Mouse (Mus musculus): ENCODE results near the gene 4930470P17Rik. TPM values are rescaled to one million over a fixed set of nuclear protein-coding genes. Genes with fewer than 3 reads are reported as not detected.
"Not testable (repeated sequence)": the region's sequence is repeated elsewhere in the genome, so short reads cannot be mapped to it uniquely, and the experiment has no call there.

The 4930470P17Rik gene
- polyA plus RNA-seq, 1 experiment: not detected

- Histone ChIP-seq H3K4me3 (ENCODE audit: low read depth, low read length) (no peak overlapping the region), H3K9ac (ENCODE audit: low read depth, poor library complexity, severe bottlenecking) (no peak overlapping the region), H3K4me1 (ENCODE audit: control insufficient read depth, insufficient read depth, low read length) (no peaks in the 10 kb centered on the region), H3K36me3 (ENCODE audit: control insufficient read depth, insufficient read depth, low read length, poor library complexity, severe bottlenecking) (no peaks in the 10 kb centered on the region), H3K27ac (ENCODE audit: insufficient read depth, low read length) (no peak overlapping the region), H3K27me3 (ENCODE audit: control insufficient read depth, insufficient read depth, low read length, poor library complexity, severe bottlenecking) (no peaks in the 10 kb centered on the region), H3K9me3 (replicated peaks; ENCODE audit: control insufficient read depth, insufficient read depth, low read length, poor library complexity, severe bottlenecking) (no peaks in the 10 kb centered on the region; the same call in 1 of the 2 replicates)
- no peak for TF ChIP-seq POLR2A (IDR thresholded peaks at IDR 0.05; ENCODE audit: insufficient read depth, low read length)
- no peak for TF ChIP-seq CTCF (IDR thresholded peaks at IDR 0.05; ENCODE audit: low read depth, low read length)
- no peak for TF ChIP-seq EP300 (IDR thresholded peaks at IDR 0.05; ENCODE audit: insufficient read depth, low read depth, low read length)
Measured at GRCm38 (mm10) chr2:170622985-170623384, 21.2 kb upstream of the 4930470P17Rik start.

- H3K27ac ChIP-seq (ENCODE audit: insufficient read depth, low read length): no peak overlapping the region
- H3K36me3 ChIP-seq (ENCODE audit: control insufficient read depth, insufficient read depth, low read length, poor library complexity, severe bottlenecking): no peaks in the 10 kb centered on the region
- no peak overlapping the region for H3K9ac ChIP-seq (ENCODE audit: low read depth, poor library complexity, severe bottlenecking)
- H3K9me3 ChIP-seq (replicated peaks; ENCODE audit: control insufficient read depth, insufficient read depth, low read length, poor library complexity, severe bottlenecking): no peaks in the 10 kb centered on the region
- no peaks in the 10 kb centered on the region for H3K4me1 ChIP-seq (ENCODE audit: control insufficient read depth, insufficient read depth, low read length)
- TF ChIP-seq CTCF (IDR thresholded peaks at IDR 0.05; ENCODE audit: low read depth, low read length): no peak
- TF ChIP-seq POLR2A (IDR thresholded peaks at IDR 0.05; ENCODE audit: insufficient read depth, low read length): no peak
- TF ChIP-seq EP300 (IDR thresholded peaks at IDR 0.05; ENCODE audit: insufficient read depth, low read depth, low read length): no peak
- no peak overlapping the region for H3K4me3 ChIP-seq (ENCODE audit: low read depth, low read length)
- no peaks in the 10 kb centered on the region for H3K27me3 ChIP-seq (ENCODE audit: control insufficient read depth, insufficient read depth, low read length, poor library complexity, severe bottlenecking)
Measured at GRCm38 (mm10) chr2:170618862-170619492, 17.2 kb upstream of the 4930470P17Rik start.

GRCm38 (mm10) chr2:170611794-170612193 is 10.0 kb upstream of the 4930470P17Rik start:
- not testable (repeated sequence) for H3K9me3 ChIP-seq (replicated peaks; ENCODE audit: control insufficient read depth, insufficient read depth, low read length, poor library complexity, severe bottlenecking); H3K4me1 ChIP-seq (ENCODE audit: control insufficient read depth, insufficient read depth, low read length); H3K27ac ChIP-seq (ENCODE audit: insufficient read depth, low read length); H3K36me3 ChIP-seq (ENCODE audit: control insufficient read depth, insufficient read depth, low read length, poor library complexity, severe bottlenecking); H3K4me3 ChIP-seq (ENCODE audit: low read depth, low read length); H3K9ac ChIP-seq (ENCODE audit: low read depth, poor library complexity, severe bottlenecking); H3K27me3 ChIP-seq (ENCODE audit: control insufficient read depth, insufficient read depth, low read length, poor library complexity, severe bottlenecking)
- peak; percentile 19 for TF ChIP-seq CTCF (IDR thresholded peaks at IDR 0.05; ENCODE audit: low read depth, low read length)

- Histone ChIP-seq H3K9ac (ENCODE audit: low read depth, poor library complexity, severe bottlenecking) (no peak overlapping the region), H3K36me3 (ENCODE audit: control insufficient read depth, insufficient read depth, low read length, poor library complexity, severe bottlenecking) (no peaks in the 10 kb centered on the region), H3K9me3 (replicated peaks; ENCODE audit: control insufficient read depth, insufficient read depth, low read length, poor library complexity, severe bottlenecking) (no peaks in the 10 kb centered on the region), H3K27me3 (ENCODE audit: control insufficient read depth, insufficient read depth, low read length, poor library complexity, severe bottlenecking) (no peaks in the 10 kb centered on the region; the same call in 1 of the 2 replicates), H3K4me1 (ENCODE audit: control insufficient read depth, insufficient read depth, low read length) (no peaks in the 10 kb centered on the region), H3K4me3 (ENCODE audit: low read depth, low read length) (no peak overlapping the region), H3K27ac (ENCODE audit: insufficient read depth, low read length) (no peak overlapping the region)
- no peak for TF ChIP-seq POLR2A (IDR thresholded peaks at IDR 0.05; ENCODE audit: insufficient read depth, low read length)
- TF ChIP-seq CTCF (IDR thresholded peaks at IDR 0.05; ENCODE audit: low read depth, low read length): peak; percentile 12
Measured at GRCm38 (mm10) chr2:170601171-170601570, 646 bp downstream of the 4930470P17Rik start.

- Histone ChIP-seq H3K9me3 (replicated peaks; ENCODE audit: control insufficient read depth, insufficient read depth, low read length, poor library complexity, severe bottlenecking) (no peaks in the 10 kb centered on the region), H3K4me1 (ENCODE audit: control insufficient read depth, insufficient read depth, low read length) (no peaks in the 10 kb centered on the region), H3K9ac (ENCODE audit: low read depth, poor library complexity, severe bottlenecking) (no peak overlapping the region), H3K36me3 (ENCODE audit: control insufficient read depth, insufficient read depth, low read length, poor library complexity, severe bottlenecking) (no peaks in the 10 kb centered on the region), H3K27ac (ENCODE audit: insufficient read depth, low read length) (no peak overlapping the region), H3K27me3 (ENCODE audit: control insufficient read depth, insufficient read depth, low read length, poor library complexity, severe bottlenecking) (no peaks in the 10 kb centered on the region; the same call in 1 of the 2 replicates), H3K4me3 (ENCODE audit: low read depth, low read length) (no peak overlapping the region)
- TF ChIP-seq CTCF (IDR thresholded peaks at IDR 0.05; ENCODE audit: low read depth, low read length) (peak; percentile 32), POLR2A (IDR thresholded peaks at IDR 0.05; ENCODE audit: insufficient read depth, low read length) (no peak)
Measured at GRCm38 (mm10) chr2:170597586-170597985, 4.2 kb downstream of the 4930470P17Rik start.

- no peaks in the 10 kb centered on the region for H3K36me3 ChIP-seq (ENCODE audit: control insufficient read depth, insufficient read depth, low read length, poor library complexity, severe bottlenecking)
- TF ChIP-seq CTCF (IDR thresholded peaks at IDR 0.05; ENCODE audit: low read depth, low read length) (peak; percentile 25), EP300 (IDR thresholded peaks at IDR 0.05; ENCODE audit: insufficient read depth, low read depth, low read length) (no peak)
- H3K27ac ChIP-seq (ENCODE audit: insufficient read depth, low read length): no peak overlapping the region
- no peak overlapping the region for H3K9ac ChIP-seq (ENCODE audit: low read depth, poor library complexity, severe bottlenecking)
- H3K4me1 ChIP-seq (ENCODE audit: control insufficient read depth, insufficient read depth, low read length): no peaks in the 10 kb centered on the region
- no peak overlapping the region for H3K4me3 ChIP-seq (ENCODE audit: low read depth, low read length)
- no peaks in the 10 kb centered on the region; the same call in 1 of the 2 replicates for H3K27me3 ChIP-seq (ENCODE audit: control insufficient read depth, insufficient read depth, low read length, poor library complexity, severe bottlenecking)
- H3K9me3 ChIP-seq (replicated peaks; ENCODE audit: control insufficient read depth, insufficient read depth, low read length, poor library complexity, severe bottlenecking): no peaks in the 10 kb centered on the region
Measured at GRCm38 (mm10) chr2:170596726-170597125, 5.1 kb downstream of the 4930470P17Rik start.

Measured in ES-Bruce4 (cell line).